Mouse (Mus musculus) CD4-positive, CD25-positive, alpha-beta regulatory T cell, adult 9 weeks (primary cell): ENCODE data around the gene Drd1. TPM values are rescaled to one million over a fixed set of nuclear protein-coding genes. Genes with fewer than 3 reads are reported as not detected.

Experiments used
- polyA plus RNA-seq: library from polyadenylated mRNA; unstranded; fragments of 100-300 nt; shearing (Covaris generic); gene quantifications from one replicate; pipeline ENCODE4 v1.2.1, GENCODE M21; 2017

Drd1 gene
- polyA plus RNA-seq = not detected

DNA sequence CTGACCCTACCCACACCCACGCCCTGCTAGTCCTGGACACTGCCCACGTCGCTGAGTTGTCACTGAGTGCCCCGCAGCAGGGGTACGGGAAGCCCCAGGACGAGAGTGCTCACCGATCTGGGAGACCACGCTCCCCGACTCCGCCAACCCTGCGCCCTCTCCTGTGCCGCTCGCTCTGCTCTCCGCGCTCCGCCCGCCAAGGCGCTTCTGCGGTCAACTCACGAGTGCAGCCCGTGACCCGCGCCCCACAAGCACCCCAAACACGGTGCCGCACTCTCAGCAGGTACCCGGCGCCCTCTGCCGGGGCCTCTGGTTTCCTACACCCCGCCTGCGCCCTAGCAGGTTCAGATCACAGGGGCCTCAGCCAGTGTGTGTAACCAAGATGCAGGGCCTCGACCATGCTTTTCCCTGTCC lies at the start of gene Drd1:
Drd1 (minus strand) TSS at position 258 of the 414 bp plus-strand sequence.

GRCm38 (mm10) chr13:54071606-54072331 lies 16.3 kb upstream of the Drd1 start, which contains the start of gene Sfxn1:
Gene Sfxn1 (plus strand): TSS chr13:54071869.

Other genes starting within 250 kb of the Drd1 start
- 67.5 TPM for gene Sfxn1, start 16.2 kb upstream of the Drd1 start, polyA plus RNA-seq
- 14.1 TPM for gene Hrh2, start 136.4 kb upstream of the Drd1 start, polyA plus RNA-seq